Mouse (Mus musculus): Measurements from ENCODE around the gene Rps16. TPM values are rescaled to one million over a fixed set of nuclear protein-coding genes. Genes with fewer than 3 reads are reported as not detected.
A peak's percentile ranks its signal among the peaks of the same experiment; 100 is the strongest.

Rps16 gene
- total and polyA plus RNA-seq, 2 experiments from 2014 or later, result 154 to 575 TPM

- peak overlapping the region; percentile 78 for H3K4me2 ChIP-seq (ENCODE audit: low read depth, low read length)
- peaks cover 12% of the 10 kb centered on the region for H3K4me1 ChIP-seq (ENCODE audit: insufficient read depth, low read length)
- H3K36me3 ChIP-seq (ENCODE audit: insufficient read depth, low read length), result no peaks in the 10 kb centered on the region
- H3K27me3 ChIP-seq (ENCODE audit: insufficient read depth, low read length), result no peaks in the 10 kb centered on the region
- H3K9ac ChIP-seq (replicated peaks; ENCODE audit: low read length), result peak overlapping the region; percentile 70; the same call in 1 of the 2 replicates
- H3K9me3 ChIP-seq (ENCODE audit: low read length), result no peaks in the 10 kb centered on the region
- 46% methylated on average over 32 of the region's 32 CpGs for WGBS
- H3K4me3 ChIP-seq (ENCODE audit: low read length), result peak overlapping the region; percentile 55
- TF ChIP-seq CTCF (IDR thresholded peaks at IDR 0.05; ENCODE audit: low read depth), result no peak
- H3K27ac ChIP-seq, result peak overlapping the region; percentile 78; the same call in 1 of the 2 replicates
- ATAC-seq, result no peak
- DNase-seq (ENCODE audit: low spot score), result no peak
Measured at GRCm38 (mm10) chr7:28378066-28378690, 27.7 kb downstream of the Rps16 start.

- WGBS, result 2% methylated on average over 53 of the region's 53 CpGs
- ATAC-seq (peak; percentile 47; the same call in 1 of the 2 replicates), DNase-seq (ENCODE audit: low spot score) (peak; percentile 88)
- Histone ChIP-seq H3K36me3 (ENCODE audit: insufficient read depth, low read length) (no peaks in the 10 kb centered on the region), H3K27me3 (ENCODE audit: insufficient read depth, low read length) (no peaks in the 10 kb centered on the region), H3K9ac (replicated peaks; ENCODE audit: low read length) (peak overlapping the region; percentile 70), H3K27ac (peak overlapping the region; percentile 78), H3K4me1 (ENCODE audit: insufficient read depth, low read length) (peaks cover 12% of the 10 kb centered on the region), H3K9me3 (ENCODE audit: low read length) (no peaks in the 10 kb centered on the region), H3K4me3 (ENCODE audit: low read length) (peak overlapping the region; percentile 55), H3K4me2 (ENCODE audit: low read depth, low read length) (peak overlapping the region; percentile 78)
- TF ChIP-seq CTCF (IDR thresholded peaks at IDR 0.05; ENCODE audit: low read depth), result no peak
Measured at GRCm38 (mm10) chr7:28378769-28379651, 28.6 kb downstream of the Rps16 start.

- no peak for ATAC-seq
- DNase-seq (ENCODE audit: low spot score), result no peak
- H3K4me3 ChIP-seq (ENCODE audit: low read length), result peak within 1 kb of the TSS; percentile 55
- H3K4me1 ChIP-seq (ENCODE audit: insufficient read depth, low read length), result peaks cover 12% of the 10 kb centered on the region
- peak within 1 kb of the TSS; percentile 70 for H3K9ac ChIP-seq (replicated peaks; ENCODE audit: low read length)
- 54% methylated on average over 17 of the region's 17 CpGs for WGBS
- no peaks in the 10 kb centered on the region for H3K27me3 ChIP-seq (ENCODE audit: insufficient read depth, low read length)
- peak within 1 kb of the TSS; percentile 78 for H3K4me2 ChIP-seq (ENCODE audit: low read depth, low read length)
- no peaks in the 10 kb centered on the region for H3K9me3 ChIP-seq (ENCODE audit: low read length)
- H3K27ac ChIP-seq, result peak within 1 kb of the TSS; percentile 78
- no peaks in the 10 kb centered on the region for H3K36me3 ChIP-seq (ENCODE audit: insufficient read depth, low read length)
- TF ChIP-seq CTCF (IDR thresholded peaks at IDR 0.05; ENCODE audit: low read depth), result no peak
Measured at GRCm38 (mm10) chr7:28380237-28381016, 30.0 kb downstream of the Rps16 start, which contains the start of gene Zfp36. Gene Zfp36 (minus strand): TSS chr7:28380253.

- Histone ChIP-seq H3K27ac (peak overlapping the region; percentile 76), H3K9ac (replicated peaks; ENCODE audit: low read length) (peak overlapping the region; percentile 21; the same call in 1 of the 2 replicates), H3K4me2 (ENCODE audit: low read depth, low read length) (peak overlapping the region; percentile 49), H3K4me3 (ENCODE audit: low read length) (no peak overlapping the region), H3K9me3 (ENCODE audit: low read length) (no peaks in the 10 kb centered on the region), H3K27me3 (ENCODE audit: insufficient read depth, low read length) (no peaks in the 10 kb centered on the region), H3K36me3 (ENCODE audit: insufficient read depth, low read length) (no peaks in the 10 kb centered on the region), H3K4me1 (ENCODE audit: insufficient read depth, low read length) (peaks cover 10% of the 10 kb centered on the region)
- DNase-seq (ENCODE audit: low spot score), result peak; percentile 49
- WGBS, result 11% methylated on average over 30 of the region's 30 CpGs
- no peak for TF ChIP-seq CTCF (IDR thresholded peaks at IDR 0.05; ENCODE audit: low read depth)
- ATAC-seq, result peak; percentile 39; the same call in 1 of the 2 replicates
Measured at GRCm38 (mm10) chr7:28381017-28381790, 30.8 kb downstream of the Rps16 start.

GRCm38 (mm10) chr7:28381938-28382337 is 31.5 kb downstream of the Rps16 start:
- H3K4me1 ChIP-seq (ENCODE audit: insufficient read depth, low read length), result peaks cover 7% of the 10 kb centered on the region
- 6% methylated on average over 20 of the region's 20 CpGs for WGBS
- peak overlapping the region; percentile 22; the same call in 1 of the 2 replicates for H3K4me3 ChIP-seq (ENCODE audit: low read length)
- no peaks in the 10 kb centered on the region for H3K36me3 ChIP-seq (ENCODE audit: insufficient read depth, low read length)
- no peak overlapping the region; the same call in 1 of the 2 replicates for H3K9ac ChIP-seq (replicated peaks; ENCODE audit: low read length)
- peak; percentile 39 for DNase-seq (ENCODE audit: low spot score)
- peak; percentile 2; the same call in 1 of the 2 replicates for ATAC-seq
- peak overlapping the region; percentile 76 for H3K27ac ChIP-seq
- no peak for TF ChIP-seq CTCF (IDR thresholded peaks at IDR 0.05; ENCODE audit: low read depth)
- peak overlapping the region; percentile 49 for H3K4me2 ChIP-seq (ENCODE audit: low read depth, low read length)
- H3K27me3 ChIP-seq (ENCODE audit: insufficient read depth, low read length), result no peaks in the 10 kb centered on the region
- no peaks in the 10 kb centered on the region for H3K9me3 ChIP-seq (ENCODE audit: low read length)

Data from hindbrain, postnatal 0 days (tissue).